Mouse (Mus musculus): ENCODE data around the gene Tars2. TPM values are rescaled to one million over a fixed set of nuclear protein-coding genes. Genes with fewer than 3 reads are reported as not detected.
"Not testable (repeated sequence)": the region's sequence is repeated elsewhere in the genome, so short reads cannot be mapped to it uniquely, and the experiment has no call there.

The Tars2 gene
- 10 to 100 TPM; 31.1 to 36.1 TPM for total RNA-seq (2021)

GRCm38 (mm10) chr3:95760106-95760505, at the start of gene Tars2:
Gene Tars2 (minus strand): TSS chr3:95760206.
- DNase-seq: no peak

- DNase-seq: no peak
These were observed 48.4 kb upstream of the Tars2 start for GRCm38 (mm10) chr3:95808384-95808783.

GRCm38 (mm10) chr3:95807630-95808029, 47.6 kb upstream of the Tars2 start:
- DNase-seq: not testable (repeated sequence)

GRCm38 (mm10) chr3:95806677-95807076, 46.7 kb upstream of the Tars2 start:
- no peak for DNase-seq

- DNase-seq: no peak
These were observed 43.8 kb upstream of the Tars2 start for GRCm38 (mm10) chr3:95803851-95804250.

GRCm38 (mm10) chr3:95798756-95799155, 38.8 kb upstream of the Tars2 start:
- no peak for DNase-seq

- no peak for DNase-seq
These were observed 34.3 kb upstream of the Tars2 start for GRCm38 (mm10) chr3:95794299-95794698.

GRCm38 (mm10) chr3:95793662-95794061, 33.7 kb upstream of the Tars2 start:
- no peak for DNase-seq

- DNase-seq: no peak
These were observed 25.5 kb upstream of the Tars2 start for GRCm38 (mm10) chr3:95785501-95785900.

GRCm38 (mm10) chr3:95771985-95772384, 12.0 kb upstream of the Tars2 start:
- DNase-seq: peak; percentile 52

- no peak for DNase-seq
These were observed 5.5 kb upstream of the Tars2 start for GRCm38 (mm10) chr3:95765534-95765933.

- DNase-seq: no peak
These were observed 3.8 kb upstream of the Tars2 start for GRCm38 (mm10) chr3:95763811-95764210.

- DNase-seq: no peak
These were observed 3.0 kb upstream of the Tars2 start for GRCm38 (mm10) chr3:95762961-95763360.

GRCm38 (mm10) chr3:95761771-95762170, 1.8 kb upstream of the Tars2 start:
- no peak for DNase-seq

GRCm38 (mm10) chr3:95760656-95761055, 650 bp upstream of the Tars2 start:
- no peak for DNase-seq

- DNase-seq: no peak
These were observed 1.4 kb downstream of the Tars2 start for GRCm38 (mm10) chr3:95758467-95759218.

GRCm38 (mm10) chr3:95756808-95757207, 3.2 kb downstream of the Tars2 start:
- DNase-seq: no peak

GRCm38 (mm10) chr3:95754345-95755206, 5.4 kb downstream of the Tars2 start:
- peak; percentile 95 for DNase-seq

GRCm38 (mm10) chr3:95752935-95753334, 7.1 kb downstream of the Tars2 start:
- DNase-seq: no peak

- peak; percentile 69 for DNase-seq
These were observed 19.6 kb downstream of the Tars2 start for GRCm38 (mm10) chr3:95740406-95740805.

GRCm38 (mm10) chr3:95739353-95740104, 20.5 kb downstream of the Tars2 start, which contains the start of gene Ecm1:
Gene Ecm1 (minus strand): TSS chr3:95739569.
- DNase-seq: peak; percentile 71

GRCm38 (mm10) chr3:95735071-95735670, 24.8 kb downstream of the Tars2 start:
- DNase-seq: no peak
